Mouse (Mus musculus) gastrocnemius, postnatal 36 days (tissue): ENCODE results near the gene Vmac. TPM values are rescaled to one million over a fixed set of nuclear protein-coding genes. Genes with fewer than 3 reads are reported as not detected.

Experiments used
- DNase-seq, 2 experiments: peaks; one replicate each; pipeline ENCODE4 v3.0.0; 2022
- intact Hi-C: fragments of 180-260 bp; cut with DNase I; formaldehyde crosslinking; loops from one replicate; pipeline ENCODE4 v1.15.1; 2025
- total RNA-seq, 2 experiments: library from RNA; stranded (reverse); gene quantifications; 2 replicates each; pipeline ENCODE4 v1.2.3; 2021

Gene Vmac
- total RNA-seq, 2 experiments from 2014 or later = 3.3 to 3.4 TPM

DNA sequence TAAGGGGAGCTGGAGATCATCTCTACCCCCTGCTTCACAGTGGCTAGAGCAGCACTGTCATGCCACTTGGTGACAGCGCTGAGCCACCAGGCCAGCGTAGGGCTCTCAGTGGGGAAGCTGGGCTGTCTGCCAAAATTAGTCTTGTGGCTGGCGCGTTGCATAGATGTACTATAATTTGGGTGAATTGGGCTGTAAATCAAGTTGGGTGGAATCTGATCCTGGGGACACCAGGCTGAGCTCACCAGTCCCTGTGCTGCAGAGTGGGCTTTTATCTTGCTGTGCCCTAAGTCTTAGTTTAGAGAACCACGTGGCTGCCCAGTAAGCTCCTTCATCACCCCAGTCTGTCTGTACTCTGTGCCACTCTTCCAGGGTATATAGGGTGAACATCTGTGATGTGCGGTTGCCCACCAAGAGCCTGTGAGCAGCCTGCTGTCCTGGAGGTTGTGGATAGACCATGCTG lies 23.9 kb downstream of the Vmac start:
- peak in 1 of 2 experiments; percentile 47 for DNase-seq
- intact Hi-C loops = loop anchor here (5.0 kb wide), 1 partner anchor 63 kb away; the partner anchor contains the start of gene Nrtn

DNA sequence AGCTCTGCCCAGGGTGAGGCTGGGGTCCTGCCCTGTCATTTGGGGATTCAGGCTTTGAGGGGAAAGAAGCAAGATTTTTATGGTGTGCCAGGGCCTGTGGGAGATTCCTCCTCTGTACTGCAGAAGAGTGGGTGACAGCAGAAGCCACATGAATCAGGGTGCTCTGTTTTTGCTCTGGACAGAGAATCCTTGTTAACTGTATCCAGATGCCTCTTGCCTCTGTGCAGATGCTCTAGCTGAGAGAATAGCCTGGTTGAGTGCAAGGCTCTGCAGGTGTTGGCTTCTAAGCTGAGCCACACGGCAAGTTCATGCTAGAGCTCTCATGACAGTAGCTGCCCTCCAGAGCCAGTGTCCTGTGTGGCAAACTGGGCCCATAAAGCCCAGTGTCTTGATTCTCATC lies 24.4 kb downstream of the Vmac start:
- intact Hi-C loops = loop anchor here (5.0 kb wide), 1 partner anchor 64 kb away; the partner anchor contains the start of gene Nrtn
- no peak for DNase-seq

DNA sequence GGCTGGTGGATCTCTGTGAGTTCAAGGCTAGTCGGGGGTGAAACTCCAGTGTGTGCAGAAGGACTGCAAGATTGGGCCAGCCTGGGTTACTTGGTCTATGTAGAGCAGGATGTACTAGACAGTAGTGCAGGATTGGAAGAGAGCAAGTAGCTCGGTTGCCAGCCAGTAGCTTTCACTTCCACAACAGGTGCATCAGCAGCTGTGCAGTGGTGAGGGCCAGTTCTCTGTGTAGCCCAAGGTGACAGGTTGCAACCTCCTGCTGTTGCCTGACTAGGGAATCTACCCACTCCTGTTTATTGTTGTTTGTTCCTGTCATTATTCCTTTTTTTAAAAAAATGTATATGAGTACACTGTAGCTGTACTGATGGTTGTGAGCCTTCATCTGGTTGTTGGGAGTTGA lies 29.1 kb downstream of the Vmac start:
- DNase-seq = no peak
- intact Hi-C loops = no loop called here

DNA sequence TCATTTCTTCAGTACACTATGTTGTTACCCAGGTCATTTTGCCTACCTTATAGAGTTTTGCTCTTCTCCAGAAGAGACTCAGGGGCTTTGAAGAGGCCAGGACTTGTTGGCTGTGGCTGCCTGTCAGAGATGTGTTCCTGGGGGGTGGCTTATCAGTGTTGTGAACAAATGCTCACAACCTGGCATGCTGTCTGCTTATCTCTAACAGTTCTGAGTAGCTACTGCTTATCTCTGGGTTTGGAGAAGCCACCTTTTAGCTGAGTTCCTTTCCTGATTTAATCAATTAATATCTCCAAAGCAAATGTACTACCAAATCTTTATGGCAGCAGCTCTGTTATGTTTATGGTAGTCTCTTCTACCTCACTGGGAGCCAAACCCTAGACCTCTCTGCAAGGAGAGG lies 29.8 kb downstream of the Vmac start:
- no peak for DNase-seq
- intact Hi-C loops = no loop called here

DNA sequence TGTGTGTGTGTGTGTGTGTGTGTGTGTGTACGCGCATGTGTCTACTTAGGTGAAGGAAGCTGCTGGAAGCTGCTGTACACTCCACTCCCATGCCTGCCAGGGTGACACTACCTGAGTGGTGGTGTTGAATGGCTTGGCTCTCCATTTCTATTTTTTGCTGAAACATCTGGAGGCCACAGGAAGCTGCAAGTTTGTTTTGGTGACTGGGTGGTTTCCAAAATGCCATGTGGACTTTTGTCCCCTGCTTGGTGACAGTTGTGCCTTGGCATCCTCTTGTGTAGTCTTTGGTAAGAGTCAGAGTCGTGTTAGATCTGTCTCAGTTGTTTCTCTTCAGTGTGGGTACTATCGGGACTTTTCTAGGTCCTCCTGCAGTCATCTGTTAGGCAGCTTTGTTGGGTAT lies 31.0 kb downstream of the Vmac start:
- intact Hi-C loops = no loop called here
- no peak for DNase-seq

DNA sequence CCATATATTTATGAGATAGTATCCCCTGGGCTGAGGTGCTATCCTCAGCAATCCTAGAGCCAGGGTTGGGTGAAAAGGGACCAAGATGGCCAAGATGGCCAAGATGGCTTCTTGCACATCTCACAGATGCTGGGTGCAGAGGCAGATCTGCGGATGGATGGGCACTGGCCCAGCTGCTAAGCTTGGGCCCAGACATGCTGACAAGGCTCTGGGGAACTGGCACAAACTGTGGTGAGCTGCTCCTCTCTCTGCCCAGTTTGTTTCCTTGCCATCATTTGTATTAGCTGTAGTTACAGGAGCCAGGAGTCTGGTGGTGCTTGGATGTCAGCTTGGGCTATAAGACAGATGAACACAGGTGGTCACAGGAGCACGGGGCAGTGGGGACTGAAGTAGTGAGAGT lies 33.2 kb downstream of the Vmac start:
- DNase-seq = no peak
- intact Hi-C loops = no loop called here

DNA sequence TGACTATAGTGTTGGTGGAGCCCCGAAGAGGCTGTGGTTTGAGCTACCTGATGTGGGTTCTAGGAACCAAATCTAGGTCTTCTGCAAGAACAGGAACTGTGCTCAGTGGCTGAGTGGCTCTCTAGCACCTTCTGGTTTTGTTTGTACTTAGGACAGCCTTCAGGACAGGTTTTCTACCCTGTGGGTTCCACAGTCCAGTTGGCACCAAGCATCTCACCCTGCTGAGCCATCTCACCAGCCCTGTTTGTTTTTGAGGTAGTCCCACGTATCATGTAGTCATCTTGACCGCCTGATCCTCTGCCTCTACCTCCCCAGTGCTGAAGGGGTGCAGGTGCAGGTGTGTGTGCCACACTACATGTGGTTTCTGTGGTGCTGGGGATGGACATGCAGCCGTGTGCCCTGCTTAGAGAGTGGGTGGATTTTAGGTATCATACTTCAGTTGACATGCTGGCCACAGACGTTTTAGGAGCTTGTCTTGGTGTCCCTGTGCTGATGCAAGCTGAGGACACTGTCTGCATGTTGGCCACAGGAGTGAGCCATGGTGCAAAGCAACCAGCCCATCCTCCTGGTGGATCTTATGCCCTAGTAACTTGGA lies 34.2 kb downstream of the Vmac start:
- DNase-seq = no peak
- intact Hi-C loops = no loop called here

DNA sequence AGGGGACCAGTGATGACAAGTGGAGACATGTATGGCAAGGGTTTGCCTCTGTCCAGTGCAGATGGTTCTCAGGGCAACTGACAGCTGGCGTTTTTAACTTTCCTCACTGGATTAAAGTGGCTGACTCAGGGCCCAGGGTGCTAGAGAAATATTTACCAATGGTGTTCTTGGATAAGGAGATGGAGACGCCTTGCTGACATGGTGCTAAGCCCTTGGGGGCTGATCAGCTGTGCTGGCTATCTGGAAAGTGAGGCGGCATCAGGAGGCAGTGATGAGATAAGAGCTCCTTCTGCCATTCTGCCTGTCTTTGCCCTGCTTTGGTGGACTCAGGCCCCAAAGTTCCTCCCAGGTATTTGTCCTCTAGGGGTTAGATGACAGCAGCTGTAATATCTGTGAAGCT lies 34.9 kb downstream of the Vmac start:
- intact Hi-C loops = no loop called here

DNA sequence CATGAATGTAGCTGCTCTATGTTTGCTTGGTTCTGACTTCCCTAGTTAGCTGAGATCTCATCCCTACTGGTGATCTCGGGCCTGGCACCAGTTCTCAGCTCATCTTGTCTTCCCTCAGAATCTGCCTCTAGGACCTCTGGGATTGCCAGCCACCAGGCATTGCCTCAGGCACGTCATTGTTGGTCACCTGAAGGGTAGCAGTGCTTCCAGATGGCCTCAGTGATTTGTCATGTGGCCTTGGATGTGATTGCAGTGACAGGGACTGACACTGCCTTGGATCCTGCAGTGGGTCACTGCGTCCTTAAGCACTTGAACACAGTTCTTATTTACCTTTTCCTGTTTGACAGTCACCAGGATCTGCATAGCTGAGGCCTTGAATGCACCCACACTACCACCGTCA lies 36.0 kb downstream of the Vmac start:
- intact Hi-C loops = no loop called here
- DNase-seq = no peak

More for the DNA sequence above, 34.9 kb downstream of the Vmac start:
- DNase-seq = no peak

DNA sequence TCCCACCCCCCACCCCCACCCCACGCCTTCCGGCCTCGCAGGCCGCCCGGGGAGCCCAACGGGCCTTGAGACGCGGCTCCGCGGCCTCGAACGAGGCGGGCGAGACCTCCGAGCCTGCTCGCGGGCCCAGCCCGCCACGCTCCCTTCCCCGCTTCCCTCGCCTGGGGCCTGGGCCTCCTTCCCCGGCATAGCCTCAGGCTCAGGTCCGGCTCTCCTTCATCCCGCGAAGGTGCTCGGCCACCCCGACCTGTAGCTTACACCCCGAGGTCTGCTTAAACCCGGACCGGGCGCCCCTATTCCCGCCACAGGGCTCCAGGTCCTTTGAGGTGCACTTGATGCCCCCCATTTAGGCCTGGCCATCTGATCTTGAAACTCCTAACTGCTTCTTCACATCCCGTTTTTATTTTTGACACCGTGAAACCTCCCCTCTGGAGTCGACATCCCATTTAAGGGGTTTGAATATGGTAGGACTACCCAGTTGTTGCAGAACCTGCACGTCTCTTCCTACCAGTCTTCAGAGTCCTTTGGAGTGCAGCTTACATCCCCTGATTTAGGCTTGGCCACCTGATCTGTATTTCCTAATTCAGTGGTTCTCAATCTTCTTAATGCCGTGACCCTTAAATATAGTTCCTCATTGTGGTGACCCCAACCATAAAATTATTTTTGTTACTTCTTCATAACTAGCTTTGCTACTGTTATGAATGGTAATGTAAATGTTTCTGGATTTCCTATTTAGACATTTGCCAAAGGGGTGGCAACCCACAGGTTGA lies 44.0 kb downstream of the Vmac start:
- intact Hi-C loops = no loop called here

DNA sequence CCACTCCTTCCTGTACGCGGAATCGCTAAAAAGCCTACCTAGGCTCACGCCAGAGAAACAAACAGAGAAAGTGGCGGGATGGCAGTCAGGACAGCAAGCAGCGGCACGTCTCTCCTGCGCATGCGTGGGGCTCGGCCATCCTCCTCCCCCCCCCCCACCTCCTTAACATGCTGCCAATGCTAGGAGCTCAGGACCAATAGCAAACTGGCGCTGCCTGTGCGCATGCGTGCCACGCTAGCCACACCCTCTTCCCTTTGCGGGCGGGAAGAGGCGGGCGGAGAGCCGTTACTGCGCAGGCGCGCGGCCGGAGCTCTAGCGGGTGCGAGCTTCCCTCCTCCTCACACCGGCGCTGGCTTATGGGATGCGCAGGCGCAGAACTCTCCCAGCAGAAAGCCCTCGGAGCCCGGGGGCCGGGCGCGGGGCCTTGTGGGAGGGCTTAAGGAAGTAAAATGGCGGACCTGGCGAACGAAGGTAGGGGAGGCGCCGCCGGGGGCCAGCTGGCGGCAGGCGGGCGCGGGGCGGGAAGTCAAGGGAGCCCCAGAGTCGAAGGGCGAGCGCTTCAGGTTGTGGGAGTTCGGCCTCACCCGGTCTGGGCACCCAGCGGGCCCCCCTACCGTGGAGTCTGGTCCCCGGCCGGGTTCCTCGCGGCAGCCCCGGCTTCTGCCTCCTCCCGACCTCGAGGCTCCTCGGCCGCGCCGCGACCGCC lies 44.7 kb downstream of the Vmac start, which contains the start of gene Ranbp3:
Gene Ranbp3, plus strand, starts transcription at position 354 of the 706 bp plus-strand sequence.
- intact Hi-C loops = no loop called here
- peak; percentile 96 to 99 for DNase-seq

More for the DNA sequence above, 44.0 kb downstream of the Vmac start:
- no peak for DNase-seq

DNA sequence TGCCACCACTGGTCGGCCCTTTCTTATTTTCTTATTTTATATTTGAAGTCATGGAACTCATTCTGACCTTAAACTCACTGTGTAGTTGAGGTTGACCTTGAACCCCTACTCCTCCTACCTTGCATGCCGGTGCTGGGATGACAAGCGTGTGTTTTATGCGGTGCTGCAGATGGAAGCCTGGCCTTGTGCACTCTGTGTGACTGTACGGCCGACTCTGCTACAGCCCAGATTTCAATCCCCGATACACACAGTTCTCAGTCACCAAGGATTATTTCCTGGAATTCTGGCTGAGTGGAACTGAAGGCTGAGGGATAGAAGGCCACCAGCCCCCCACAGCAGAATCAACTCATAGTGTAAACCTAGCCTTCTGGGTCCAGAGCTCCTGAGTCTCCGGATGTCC lies 48.1 kb downstream of the Vmac start:
- intact Hi-C loops = loop anchor here (5.0 to 10.0 kb wide), 2 partner anchors 57 to 315 kb away; partner anchors contain the start of gene Rpl36
- no peak for DNase-seq

DNA sequence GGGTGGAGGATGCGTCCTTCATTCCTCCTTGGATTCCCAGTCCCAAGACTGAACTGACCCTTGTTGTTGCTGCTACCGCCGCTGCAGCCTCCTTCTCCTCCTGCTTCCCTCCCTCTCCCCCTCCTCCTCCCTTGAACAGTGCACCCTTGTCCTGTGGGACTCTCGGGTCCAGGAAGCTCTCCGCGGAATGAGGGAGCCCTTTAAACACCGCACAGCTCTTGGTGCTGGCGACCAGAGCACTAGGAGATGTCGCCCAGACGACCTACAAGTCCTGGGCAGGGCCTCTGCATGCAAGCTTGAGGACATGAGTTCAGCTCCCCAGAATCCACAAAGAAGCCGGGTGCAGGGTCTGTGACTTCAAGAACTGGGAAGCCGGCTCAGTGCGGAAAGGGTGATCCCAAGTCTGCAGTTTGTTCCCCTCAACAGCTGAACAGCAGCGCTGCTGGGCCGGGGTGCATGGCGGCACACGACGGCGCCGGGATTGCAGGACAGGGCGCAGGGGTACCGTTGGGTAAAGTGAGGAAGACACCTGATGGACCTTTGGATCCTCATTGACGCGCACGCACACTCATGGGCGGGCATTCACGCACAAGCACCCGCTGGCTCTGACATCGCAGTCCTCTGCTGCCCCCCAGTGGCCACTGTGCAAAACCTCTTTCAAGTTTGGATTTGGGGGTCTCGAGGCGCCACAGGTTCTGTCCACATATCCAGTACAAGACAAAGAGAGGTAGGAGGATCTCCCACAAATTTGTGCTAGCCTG lies 49.3 kb downstream of the Vmac start:
- peak; percentile 68 to 74 for DNase-seq
- intact Hi-C loops = loop anchor here (5.0 to 10.0 kb wide), 2 partner anchors 56 to 314 kb away; partner anchors contain the start of gene Rpl36

DNA sequence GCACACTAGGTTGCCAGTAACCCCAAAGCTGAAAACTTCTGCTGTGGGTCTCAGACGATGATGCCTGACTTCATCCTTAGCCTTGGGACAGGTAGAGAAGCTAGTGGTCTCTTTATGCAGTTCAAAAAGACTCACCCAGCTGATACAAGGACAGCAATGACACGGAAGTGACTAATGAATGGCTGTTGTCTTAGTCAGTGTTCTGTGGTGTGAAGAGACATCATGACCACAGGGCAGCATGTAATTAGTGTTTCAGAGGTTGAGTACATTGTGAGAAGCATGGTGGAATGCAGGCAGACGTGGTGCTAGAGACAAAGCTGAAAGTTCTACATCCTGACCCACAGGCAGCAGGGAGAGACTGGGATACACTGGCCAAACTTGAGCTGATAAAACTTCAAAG lies 50.2 kb downstream of the Vmac start:
- no peak for DNase-seq
- intact Hi-C loops = loop anchor here (5.0 to 10.0 kb wide), 2 partner anchors 55 to 313 kb away; partner anchors contain the start of gene Rpl36

DNA sequence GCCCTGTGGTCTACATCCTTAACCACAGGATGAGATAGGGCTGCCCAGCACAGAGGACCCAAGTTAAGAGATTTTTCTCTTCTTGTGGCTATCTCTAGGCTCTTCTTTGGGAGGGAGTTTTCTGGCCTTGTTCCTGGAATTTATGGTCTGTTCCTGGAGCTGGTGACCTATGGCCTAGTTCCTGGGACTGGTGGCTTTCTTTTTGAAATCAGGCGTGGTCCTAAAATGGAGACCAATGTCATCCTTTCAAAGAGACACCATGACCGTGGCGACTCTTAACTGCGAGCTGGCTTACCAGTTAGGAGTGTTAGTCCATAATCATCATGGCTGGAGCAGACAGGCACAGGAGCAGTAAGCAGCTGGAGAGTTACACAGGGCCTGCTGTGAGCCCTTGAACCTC lies 51.4 kb downstream of the Vmac start:
- DNase-seq = no peak
- intact Hi-C loops = loop anchor here (5.0 to 10.0 kb wide), 2 partner anchors 54 to 312 kb away; partner anchors contain the start of gene Rpl36

DNA sequence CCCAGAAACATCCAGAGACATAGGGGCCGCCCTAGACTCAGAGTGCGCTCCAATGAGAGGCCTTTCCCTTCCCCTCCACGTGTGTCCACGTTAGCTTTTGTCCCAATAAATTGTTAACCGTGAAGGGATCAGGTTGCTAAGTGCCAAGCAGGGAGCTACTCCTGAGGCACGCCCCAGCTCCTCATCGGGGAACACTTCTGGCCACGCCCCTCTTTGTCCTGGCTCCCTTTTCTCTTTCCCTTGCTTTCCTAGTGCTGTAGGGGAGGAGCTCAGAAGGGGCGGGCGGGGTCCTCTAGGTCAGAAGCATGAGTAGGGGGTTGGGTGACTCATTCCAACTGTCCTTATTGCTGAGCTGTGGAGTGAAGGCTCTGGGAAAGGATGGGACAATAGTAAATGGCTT lies 53.5 kb downstream of the Vmac start:
- DNase-seq = no peak
- intact Hi-C loops = loop anchor here (10.0 kb wide), 1 partner anchor 310 kb away; no protein-coding TSS in a partner anchor
